Mouse (Mus musculus): ENCODE measurements around the gene Gm40460. TPM values are rescaled to one million over a fixed set of nuclear protein-coding genes. Genes with fewer than 3 reads are reported as not detected.
"Not testable (repeated sequence)": the region's sequence is repeated elsewhere in the genome, so short reads cannot be mapped to it uniquely, and the experiment has no call there.

The Gm40460 gene
- total RNA-seq (2015; ENCODE audit: low replicate concordance): not detected in 2 replicates
- not detected in 2 replicates for total RNA-seq (2017; ENCODE audit: low replicate concordance)

DNA sequence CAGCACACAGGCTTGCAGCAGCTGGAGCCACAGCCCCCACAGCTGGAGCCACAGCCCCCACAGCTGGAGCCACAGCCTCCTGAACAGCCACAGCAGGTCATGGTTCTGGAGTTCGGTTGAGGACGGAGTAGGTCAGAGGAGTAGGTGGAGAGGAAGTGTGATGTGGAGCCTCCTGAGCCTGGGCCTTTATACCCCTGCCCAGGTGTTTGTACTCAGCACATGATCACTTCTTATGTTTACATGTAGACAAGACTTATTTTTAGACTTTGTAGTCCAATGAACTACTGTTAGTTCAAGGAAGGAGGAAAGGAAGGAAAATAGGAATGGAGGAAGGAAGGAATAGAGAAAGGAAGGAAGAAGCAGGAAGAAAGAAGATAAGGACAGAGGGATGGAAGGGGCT lies at the start of gene Gm40460:
Gene Gm40460 (minus strand): TSS at position 101 of the 400 bp plus-strand sequence.
- no peak for ATAC-seq (replicated peaks; ENCODE audit: low FRiP score, poor library complexity, severe bottlenecking)

DNA sequence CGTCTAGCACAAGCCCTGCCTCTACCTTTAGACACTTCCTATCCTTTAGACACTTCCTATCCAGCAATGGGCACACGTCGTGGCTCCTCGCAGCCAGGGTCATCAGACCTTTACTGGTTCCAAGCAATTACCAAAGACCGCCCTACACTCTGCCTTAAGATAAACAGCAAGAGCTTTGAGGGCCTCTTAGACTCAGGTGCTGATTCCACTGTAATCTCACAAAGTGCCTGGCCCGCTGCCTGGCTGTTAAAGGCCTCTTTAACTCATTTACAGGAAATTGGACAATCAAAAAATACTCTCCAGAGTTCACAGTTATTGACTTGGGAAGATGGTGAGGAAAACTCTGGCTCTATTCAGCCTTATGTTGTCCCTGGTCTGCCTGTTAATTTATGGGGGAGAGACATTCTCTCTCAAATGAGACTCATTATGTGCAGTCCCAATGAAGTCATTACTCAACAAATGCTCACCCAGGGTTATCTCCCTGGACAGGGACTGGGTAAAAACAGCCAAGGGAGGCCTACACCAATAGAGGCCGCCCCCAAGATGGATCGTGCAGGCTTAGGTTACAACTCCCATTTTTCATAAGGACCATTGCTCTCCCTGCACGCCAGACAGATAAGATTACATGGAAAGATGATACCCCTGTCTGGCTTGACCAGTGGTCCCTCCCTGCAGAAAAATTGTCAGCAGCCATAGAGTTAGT lies 45.2 kb upstream of the Gm40460 start:
- not testable (repeated sequence) for ATAC-seq (replicated peaks; ENCODE audit: low FRiP score, poor library complexity, severe bottlenecking)

DNA sequence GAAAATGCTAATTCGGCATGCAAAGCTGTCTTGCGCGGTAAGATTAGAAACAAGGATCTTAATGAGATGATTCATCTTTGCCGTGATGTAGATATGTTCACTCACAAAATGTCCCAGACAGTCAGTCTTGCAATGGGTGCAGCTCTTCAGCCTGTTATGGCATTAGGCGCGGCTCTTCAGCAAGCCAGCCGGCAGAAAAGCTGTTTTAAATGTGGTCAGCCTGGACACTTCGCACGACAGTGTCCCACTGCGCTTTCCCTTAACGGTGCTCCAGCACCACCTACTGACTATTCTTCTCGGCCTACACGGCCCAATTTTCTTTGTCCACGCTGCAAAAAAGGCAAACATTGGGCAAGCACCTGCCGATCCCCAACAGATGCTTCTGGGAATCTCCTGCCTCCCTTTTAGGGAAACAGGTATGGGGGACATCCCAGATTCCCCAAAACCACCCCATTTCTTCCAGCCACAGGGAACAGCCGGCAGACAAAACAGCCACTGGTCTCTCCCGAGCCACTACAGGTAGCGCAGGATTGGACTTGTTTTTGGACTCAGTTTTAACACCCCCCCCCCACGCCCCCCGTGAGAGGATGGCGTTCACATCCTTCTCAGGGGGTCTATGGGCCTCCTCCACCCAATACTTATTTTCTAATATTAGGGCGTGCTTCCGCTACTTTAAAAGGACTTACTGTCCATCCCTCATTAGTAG lies 44.4 kb upstream of the Gm40460 start:
- ATAC-seq (replicated peaks; ENCODE audit: low FRiP score, poor library complexity, severe bottlenecking): no peak

DNA sequence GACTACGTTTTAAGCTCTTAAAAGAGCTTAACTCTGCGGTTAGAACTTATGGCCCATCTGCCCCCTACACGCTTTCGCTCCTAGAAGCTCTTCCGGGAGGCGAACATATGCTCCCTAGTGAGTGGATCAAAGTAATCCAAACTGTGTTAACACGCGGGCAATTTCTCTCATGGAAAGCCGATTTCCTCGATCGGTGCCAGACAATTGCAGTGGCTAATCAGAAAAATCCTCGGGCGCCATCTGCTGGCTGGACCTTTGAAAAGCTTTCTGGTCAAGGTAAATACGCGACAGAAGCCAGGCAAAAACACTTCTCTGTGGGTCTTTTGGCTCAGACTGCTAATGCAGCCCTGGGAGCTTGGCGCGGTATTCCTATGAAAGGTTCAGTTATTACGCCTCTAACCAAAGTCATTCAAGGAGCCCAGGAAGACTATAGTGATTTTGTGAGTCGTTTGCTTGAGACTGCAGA lies 43.8 kb upstream of the Gm40460 start:
- peak; percentile 66 for ATAC-seq (replicated peaks; ENCODE audit: low FRiP score, poor library complexity, severe bottlenecking)

DNA sequence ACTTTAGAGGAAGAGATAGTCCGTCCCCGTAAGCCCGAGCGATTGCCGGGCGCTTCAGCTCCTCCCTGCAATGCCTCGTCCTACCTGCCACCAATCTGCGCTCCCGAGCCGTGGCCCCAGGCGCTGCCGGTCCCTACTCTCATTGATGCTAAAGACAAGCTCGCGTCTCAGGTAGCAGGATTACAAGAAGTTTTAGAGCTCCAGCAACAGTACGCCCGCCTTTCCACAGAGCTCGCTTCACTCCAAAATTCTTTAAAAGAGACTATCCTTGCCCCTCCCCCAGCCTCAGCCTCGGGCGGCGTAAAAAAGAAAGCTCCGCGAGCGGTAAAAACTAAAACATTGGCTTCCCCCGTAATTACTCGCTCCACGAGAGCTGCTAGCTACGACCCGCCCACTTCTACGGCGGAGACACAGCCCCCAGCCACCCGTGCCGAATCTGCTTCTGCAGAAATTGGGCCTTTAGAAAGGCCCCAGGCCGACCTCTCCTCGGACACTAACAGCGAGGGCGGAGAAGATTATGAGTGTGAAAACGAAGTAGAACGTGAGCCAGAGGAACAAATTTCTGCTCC lies 43.2 kb upstream of the Gm40460 start:
- 0 out of 2 replicates have a peak, but pooled peaks have one; percentile 24 for ATAC-seq (replicated peaks; ENCODE audit: low FRiP score, poor library complexity, severe bottlenecking)

DNA sequence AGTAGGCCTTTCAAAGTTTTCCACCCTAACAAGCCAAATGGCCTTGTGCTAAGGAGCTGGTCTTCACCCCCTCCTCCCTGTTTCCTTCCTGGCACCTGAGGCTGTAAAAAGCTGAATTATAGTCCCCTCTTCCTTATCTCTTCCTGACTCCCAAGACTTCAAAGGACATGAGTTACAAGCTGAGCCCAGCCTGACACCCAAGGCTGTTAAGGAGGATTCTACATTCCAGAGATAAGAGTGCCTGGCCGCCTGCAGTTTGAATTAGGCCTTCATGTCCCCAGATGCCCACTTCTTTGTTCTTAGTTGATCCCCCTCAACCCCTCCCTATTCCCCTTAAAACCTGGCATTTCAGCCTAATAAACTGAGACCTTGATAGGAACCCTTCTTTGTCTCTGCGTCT lies 42.0 kb upstream of the Gm40460 start:
- ATAC-seq (replicated peaks; ENCODE audit: low FRiP score, poor library complexity, severe bottlenecking): not testable (repeated sequence)

DNA sequence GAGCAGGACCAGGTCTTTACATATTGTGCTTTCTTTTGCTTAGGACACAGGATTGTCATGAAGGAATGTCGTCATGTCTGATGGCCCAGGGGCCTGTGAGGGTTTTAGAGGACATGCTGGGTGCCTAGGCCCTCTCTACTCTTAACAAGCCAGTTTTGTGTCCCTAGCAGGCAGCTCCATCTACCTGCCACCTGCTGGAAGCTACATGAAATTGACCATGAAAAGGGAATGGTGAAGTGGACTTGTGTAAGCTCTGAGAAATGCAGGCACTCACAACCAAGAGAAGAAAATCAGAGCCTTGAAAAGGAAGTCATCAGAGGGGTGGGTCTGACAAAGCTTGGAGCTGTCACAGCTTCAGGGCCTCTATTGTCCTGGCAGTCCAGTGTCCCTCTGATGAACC lies 38.4 kb upstream of the Gm40460 start:
- not testable (repeated sequence) for ATAC-seq (replicated peaks; ENCODE audit: low FRiP score, poor library complexity, severe bottlenecking)

DNA sequence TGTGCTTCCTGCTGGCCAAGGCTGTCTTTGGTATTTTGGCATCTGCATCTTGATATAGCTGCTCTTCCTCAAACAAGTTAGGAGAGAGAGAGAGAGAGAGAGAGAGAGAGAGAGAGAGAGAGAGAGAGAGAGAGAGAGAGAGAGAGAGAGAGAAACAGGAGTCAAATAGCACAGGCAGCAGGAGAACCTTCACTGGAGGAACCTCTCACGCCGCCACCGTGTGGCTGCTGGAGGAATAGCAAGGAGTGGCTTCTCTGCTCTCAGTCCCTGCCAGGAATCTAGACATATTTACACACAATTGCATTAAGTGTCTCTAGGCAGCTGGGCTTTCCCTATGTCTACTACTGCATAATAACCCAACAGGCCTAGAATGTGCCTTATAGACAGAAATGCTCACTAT lies 37.3 kb upstream of the Gm40460 start:
- ATAC-seq (replicated peaks; ENCODE audit: low FRiP score, poor library complexity, severe bottlenecking): peak; percentile 78

DNA sequence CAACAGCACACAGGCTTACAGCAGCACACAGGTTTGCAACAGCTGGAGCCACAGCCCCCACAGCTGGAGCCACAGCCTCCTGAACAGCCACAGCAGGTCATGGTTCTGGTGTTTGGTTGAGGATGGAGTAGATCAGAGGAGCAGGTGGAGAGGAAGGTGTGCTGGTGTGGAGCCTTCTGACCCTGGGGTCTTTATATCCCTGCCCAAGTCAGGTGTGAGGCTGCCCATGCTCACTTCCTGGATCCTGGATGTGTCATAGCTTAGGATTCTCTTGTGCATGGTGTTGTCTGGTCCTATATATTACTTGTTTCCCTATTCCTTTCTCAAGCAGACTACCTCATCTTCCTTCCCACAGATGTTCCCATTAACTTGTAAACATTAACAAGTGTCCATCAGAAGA lies 33.4 kb upstream of the Gm40460 start, which contains the start of gene Gm4559:
Gene Gm4559 (minus strand): TSS at position 101 of the 400 bp plus-strand sequence.
- not testable (repeated sequence) for ATAC-seq (replicated peaks; ENCODE audit: low FRiP score, poor library complexity, severe bottlenecking)

DNA sequence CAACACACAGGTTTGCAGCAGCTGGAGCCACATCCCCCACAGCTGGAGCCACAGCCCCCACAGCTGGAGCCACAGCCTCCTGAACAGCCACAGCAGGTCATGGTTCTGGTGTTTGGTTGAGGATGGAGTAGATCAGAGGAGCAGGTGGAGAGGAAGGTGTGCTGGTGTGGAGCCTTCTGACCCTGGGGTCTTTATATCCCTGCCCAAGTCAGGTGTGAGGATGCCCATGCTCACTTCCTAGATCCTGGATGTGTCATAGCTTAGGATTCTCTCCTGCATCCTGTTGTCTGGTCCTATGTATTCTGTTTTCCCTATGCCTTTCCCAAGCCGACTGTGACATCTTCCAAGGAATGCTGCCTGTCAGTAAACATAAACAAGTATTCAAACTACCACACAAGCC lies 17.4 kb upstream of the Gm40460 start, which contains the start of gene Gm2431:
Gene Gm2431 (minus strand): TSS at position 101 of the 400 bp plus-strand sequence.
- ATAC-seq (replicated peaks; ENCODE audit: low FRiP score, poor library complexity, severe bottlenecking): not testable (repeated sequence)

DNA sequence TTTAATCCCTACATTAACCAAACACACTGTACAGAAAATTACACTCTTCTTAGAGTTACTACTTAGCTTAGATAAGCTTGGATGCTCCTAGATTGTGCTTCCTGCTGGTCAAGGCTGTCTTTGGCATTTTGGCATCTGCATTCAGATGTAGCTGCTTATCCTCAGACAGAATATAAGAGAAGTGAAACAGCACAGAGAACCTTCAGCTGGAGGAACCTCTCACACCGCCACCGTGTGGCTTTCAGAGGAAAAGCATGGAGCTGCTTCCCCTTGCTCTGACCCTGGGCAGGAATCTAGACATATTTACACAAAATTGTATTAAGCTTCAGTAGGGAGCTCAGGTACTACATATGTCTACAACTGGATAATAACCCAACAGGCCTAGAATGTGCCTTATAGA lies 14.6 kb upstream of the Gm40460 start:
- no peak for ATAC-seq (replicated peaks; ENCODE audit: low FRiP score, poor library complexity, severe bottlenecking)

DNA sequence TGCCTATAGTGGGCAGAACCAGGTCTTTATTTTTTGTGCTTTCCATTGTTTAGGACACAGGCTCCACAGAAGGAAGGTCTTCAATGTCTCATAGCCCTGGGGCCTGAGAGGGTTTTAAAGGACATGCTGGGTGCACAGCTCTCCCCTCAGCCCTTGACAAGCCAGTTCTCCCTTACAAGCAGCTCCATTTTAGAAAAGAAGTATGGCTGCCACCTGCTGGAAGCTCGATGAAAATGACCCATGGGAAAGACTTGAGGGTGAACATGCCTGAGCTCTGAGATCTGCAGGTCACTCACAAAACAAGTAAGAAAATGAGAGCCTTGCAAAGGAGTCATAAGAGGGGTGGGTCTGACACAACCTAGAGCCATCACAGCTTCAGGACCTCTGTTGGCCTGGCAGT lies 8.9 kb upstream of the Gm40460 start:
- no peak for ATAC-seq (replicated peaks; ENCODE audit: low FRiP score, poor library complexity, severe bottlenecking)

DNA sequence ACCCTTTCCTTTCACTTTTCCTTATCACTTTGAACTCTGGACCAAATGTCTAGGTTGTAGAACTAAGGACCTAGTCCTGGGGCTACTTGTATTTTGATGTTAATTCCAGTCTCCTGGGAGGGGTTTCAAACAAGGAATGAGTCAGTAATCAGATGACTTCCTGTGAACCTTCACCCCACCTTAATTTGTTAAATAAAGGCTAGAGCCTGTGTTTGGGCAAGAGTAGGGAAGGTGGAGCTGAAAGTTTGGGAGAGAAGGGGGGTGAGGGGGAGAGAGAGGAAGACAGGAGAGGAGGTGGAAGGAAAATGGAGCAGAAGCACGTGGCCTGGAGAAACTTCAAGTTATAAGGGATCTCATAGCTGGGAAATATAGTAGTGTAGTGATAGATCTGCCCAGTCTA lies 9.3 kb downstream of the Gm40460 start:
- no peak for ATAC-seq (replicated peaks; ENCODE audit: low FRiP score, poor library complexity, severe bottlenecking)

DNA sequence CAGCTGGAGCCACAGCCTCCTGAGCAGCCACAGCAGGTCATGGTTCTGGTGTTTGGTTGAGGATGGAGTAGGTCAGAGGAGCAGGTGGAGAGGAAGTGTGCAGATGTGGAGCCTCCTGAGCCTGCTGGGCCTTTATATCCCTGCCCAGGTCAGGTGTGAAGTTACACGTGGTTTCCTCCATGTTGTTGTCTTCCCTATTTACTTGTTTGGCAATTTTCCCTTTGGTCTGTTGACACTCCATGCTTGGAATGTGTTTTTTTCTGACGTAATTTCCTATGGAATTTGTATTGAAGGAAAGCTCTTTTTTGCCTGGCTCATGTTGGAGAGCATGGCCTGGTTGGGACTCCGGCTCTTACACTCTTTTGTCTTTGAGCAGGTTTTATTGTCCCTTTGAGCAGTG lies 11.0 kb downstream of the Gm40460 start, which contains the start of gene Krtap5-5:
Gene Krtap5-5 (minus strand): TSS at position 101 of the 400 bp plus-strand sequence.
- not testable (repeated sequence) for ATAC-seq (replicated peaks; ENCODE audit: low FRiP score, poor library complexity, severe bottlenecking)

DNA sequence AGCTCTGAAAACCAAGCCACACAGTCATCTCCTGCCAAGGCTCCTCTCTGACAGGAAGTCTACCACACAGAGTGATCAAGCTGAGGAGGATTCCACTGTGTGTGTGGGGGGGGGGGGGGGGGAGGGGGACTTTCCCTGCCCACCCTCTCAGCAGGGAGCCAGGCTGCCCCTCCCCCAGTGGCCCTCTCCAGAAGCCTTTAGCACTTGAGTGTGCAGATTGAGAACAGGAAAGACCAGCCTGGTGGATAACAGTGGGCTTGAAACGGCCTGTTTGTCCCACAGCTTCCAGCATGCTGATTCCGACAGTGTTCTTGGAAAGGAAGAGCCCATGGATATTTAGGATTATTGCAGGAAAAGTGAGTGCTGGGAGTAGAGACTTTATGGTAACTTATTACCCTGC lies 16.4 kb downstream of the Gm40460 start:
- ATAC-seq (replicated peaks; ENCODE audit: low FRiP score, poor library complexity, severe bottlenecking): no peak

DNA sequence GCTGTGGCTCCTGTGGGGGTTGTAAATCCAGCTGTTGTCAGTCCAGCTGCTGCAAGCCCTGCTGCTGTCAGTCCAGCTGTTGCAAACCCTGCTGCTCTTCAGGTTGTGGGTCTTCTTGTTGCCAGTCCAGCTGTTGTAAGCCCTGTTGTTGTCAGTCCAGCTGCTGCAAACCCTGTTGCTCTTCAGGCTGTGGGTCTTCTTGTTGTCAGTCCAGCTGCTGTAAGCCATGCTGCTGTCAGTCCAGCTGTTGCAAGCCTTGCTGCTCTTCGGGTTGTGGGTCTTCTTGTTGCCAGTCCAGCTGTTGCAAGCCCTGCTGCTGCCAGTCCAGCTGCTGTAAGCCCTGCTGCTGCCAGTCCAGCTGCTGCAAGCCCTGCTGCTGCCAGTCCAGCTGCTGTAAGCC lies 28.7 kb downstream of the Gm40460 start:
- ATAC-seq (replicated peaks; ENCODE audit: low FRiP score, poor library complexity, severe bottlenecking): not testable (repeated sequence)

DNA sequence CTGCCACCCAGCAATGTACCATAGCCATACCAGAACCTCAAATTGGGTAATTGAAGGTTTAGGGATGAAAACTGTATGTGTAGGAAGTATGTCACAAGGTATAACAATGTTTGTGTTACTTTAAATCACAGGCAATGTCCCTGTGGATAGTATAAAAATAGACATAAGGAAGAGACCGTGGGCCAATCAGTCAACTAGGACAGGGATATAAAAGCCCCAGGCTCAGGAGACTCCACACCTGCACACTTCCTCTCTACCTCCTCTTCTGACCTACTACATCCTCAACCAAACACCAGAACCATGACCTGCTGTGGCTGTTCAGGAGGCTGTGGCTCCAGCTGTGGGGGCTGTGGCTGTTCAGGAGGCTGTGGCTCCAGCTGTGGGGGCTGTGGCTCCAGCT lies 29.3 kb downstream of the Gm40460 start, which contains the start of gene Gm7579:
Gene Gm7579 (plus strand): TSS at position 301 of the 400 bp plus-strand sequence.
- ATAC-seq (replicated peaks; ENCODE audit: low FRiP score, poor library complexity, severe bottlenecking): no peak

DNA sequence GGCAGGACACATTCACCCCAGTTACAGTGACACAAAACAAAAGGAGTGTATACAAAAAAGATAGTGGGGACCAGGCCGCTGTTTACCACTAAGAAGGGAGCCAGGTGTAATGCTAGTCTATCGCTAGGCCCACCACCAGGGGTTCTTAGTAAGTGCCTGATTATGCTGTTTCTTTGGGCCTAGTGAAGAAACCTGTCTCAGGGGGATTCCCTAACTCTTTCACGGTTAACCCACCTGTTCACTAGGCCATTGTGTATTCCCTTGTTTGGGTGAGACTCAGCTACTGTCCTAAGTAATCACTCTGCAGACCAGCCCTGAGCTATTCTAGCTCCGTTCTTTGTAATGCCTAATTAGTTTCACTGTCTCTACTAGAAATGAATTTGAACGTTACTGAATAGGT lies 34.0 kb downstream of the Gm40460 start:
- not testable (repeated sequence) for ATAC-seq (replicated peaks; ENCODE audit: low FRiP score, poor library complexity, severe bottlenecking)

DNA sequence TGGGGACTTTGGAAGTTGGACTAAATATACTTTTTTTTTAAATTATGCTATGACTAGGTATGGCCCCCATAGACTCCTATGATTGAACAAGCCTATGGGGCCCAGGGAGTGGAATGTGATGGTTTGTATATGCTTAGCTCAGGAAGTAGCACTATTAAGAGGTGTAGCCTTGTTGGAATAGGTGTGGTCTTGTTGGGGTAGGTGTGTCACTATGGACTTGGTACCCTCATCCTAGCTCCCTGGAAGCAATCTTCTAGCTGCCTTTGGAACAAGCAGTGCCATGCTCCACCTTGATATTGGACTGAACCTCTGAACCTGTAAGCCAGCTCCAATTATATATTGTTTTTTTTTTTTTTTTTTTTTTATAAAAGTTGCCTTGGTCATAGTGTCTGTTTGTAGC lies 35.4 kb downstream of the Gm40460 start:
- no peak for ATAC-seq (replicated peaks; ENCODE audit: low FRiP score, poor library complexity, severe bottlenecking)

DNA sequence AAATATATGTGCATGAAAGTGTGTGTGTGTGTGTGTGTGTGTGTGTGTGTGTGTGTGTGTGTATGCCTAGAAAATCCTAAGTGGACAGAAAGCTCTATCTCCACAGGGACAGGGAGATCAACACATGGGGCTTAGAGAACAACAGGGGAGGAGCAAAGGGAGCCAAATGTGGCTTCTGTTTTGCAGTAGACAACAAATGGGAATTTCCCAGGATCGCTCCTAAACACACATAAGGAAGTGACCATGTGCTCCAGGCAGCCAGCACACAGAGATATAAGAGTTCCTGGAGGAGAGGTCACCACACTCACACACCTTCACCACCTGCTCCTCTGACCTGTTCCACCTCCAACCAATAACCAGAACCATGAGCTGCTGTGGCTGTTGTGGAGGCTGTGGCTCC lies 39.8 kb downstream of the Gm40460 start, which contains the start of gene Krtap5-3:
Gene Krtap5-3 (plus strand): TSS at position 301 of the 400 bp plus-strand sequence.
- no peak for ATAC-seq (replicated peaks; ENCODE audit: low FRiP score, poor library complexity, severe bottlenecking)
